Mouse (Mus musculus): ENCODE measurements around the gene Vmn2r74.

Gene Vmn2r74

DNA sequence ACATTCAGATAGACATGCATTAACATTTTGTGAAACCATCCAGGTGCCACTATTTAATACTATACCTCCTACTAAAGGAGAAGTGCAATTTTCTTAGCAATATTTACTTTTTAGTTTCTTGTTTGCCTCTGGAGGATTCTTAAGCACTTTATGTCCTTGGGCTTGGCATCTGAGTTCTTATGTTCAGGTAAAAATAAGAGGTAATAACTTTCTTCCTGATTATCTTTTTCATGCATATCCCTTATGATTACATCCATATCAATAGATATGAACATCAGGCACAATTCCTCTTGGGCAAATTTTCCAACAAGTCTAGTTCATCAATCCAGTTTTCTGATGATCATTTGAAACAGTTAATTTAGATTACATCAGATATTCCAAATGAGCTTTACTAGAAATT, at the start of gene Vmn2r74:
Gene Vmn2r74, minus strand, starts transcription at position 101 of the 400 bp plus-strand sequence.
- no peak for DNase-seq

DNA sequence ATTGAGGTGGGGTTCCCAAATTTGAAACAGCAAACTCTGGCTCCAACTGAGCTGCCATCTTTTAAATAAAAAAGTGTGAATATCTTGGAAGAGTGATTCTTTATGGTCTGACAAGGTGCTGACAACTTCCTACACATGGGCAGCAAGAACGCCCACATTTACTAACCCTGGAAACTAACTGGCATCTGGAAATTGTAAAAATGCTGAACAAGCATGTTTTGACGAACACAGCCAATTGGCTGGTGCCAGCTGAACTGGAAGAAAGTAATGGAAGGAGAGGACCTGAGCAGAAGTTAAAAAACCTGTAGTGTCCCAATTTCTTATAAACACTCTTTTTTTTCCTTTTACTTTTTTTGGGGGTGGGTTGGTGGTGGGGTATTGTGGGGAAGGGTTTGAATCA, 46.1 kb upstream of the Vmn2r74 start:
- DNase-seq = no peak

Measured in kidney, postnatal 4 days (tissue).